In the genomic region with DNA sequence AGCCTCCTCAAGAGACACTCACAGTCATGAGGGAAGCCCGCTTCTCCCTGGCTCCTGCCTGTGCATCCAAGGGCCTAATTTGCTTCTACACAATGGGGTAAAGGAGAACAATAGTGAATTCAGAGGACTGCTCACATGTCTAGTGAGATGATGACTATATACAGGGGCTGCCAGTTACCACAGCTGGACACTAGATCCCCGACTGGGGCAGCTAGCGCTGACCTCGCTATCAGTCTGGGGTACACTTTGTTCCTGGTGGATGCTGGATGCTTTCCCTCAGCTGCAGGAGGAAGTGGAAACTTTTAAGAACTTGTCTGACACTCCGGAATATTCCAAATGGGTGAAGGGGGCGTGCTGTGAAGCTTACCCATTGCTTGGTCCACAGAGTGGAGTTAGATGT, we compare ENCODE assay signal across 11 mouse cellular contexts.
A peak's percentile ranks its signal among the peaks of the same experiment; 100 is the strongest.
DNase-seq lines count a peak whose midpoint lies in the region; ATAC-seq and TF ChIP-seq lines count a peak whose summit lies in the region.
"Had no signal": no experiment of that assay in that cellular context is flagged by ENCODE, and none has a peak within 500 bp of the region (broad histone marks: within the 10 kb centered on the region; RNA-seq: fewer than 3 reads in every experiment).

No protein-coding gene starts in this region.

- no peaks in the 10 kb centered on the region for H3K9me3 ChIP-seq in embryonic facial prominence, embryonic 14.5 days (ENCODE audit: control insufficient read depth, low read length)
- H3K9me3 ChIP-seq in embryonic facial prominence, embryonic 10.5 days: no peaks in the 10 kb centered on the region
- H3K9me3 ChIP-seq in lung, embryonic 16.5 days (ENCODE audit: control insufficient read depth, low read length): no peaks in the 10 kb centered on the region
- no peaks in the 10 kb centered on the region for H3K9me3 ChIP-seq in intestine, postnatal 0 days (ENCODE audit: control insufficient read depth)

- 77% methylated on average over 6 of the region's 6 CpGs for WGBS in embryonic facial prominence, embryonic 14.5 days
- whole genome bisulfite sequencing in embryonic facial prominence, embryonic 10.5 days: 74% methylated on average over 6 of the region's 6 CpGs
- WGBS in lung, embryonic 16.5 days: 73% methylated on average over 6 of the region's 6 CpGs
- 86% methylated on average over 6 of the region's 6 CpGs for WGBS in intestine, postnatal 0 days

- no peak for DNase-seq in embryonic facial prominence, embryonic 14.5 days (ENCODE audit: low spot score)
- DNase-seq in embryonic facial prominence, embryonic 10.5 days (ENCODE audit: low spot score): no peak
- DNase-seq in lung, postnatal 36 days: no peak
- DNase-seq in heart, adult 9 months (ENCODE audit: low spot score in 2 of 2): peak; percentile 32 to 65
- DNase-seq in lung, postnatal 4 days: peak; percentile 12 to 43
- no peak for DNase-seq in urinary bladder, postnatal 4 days (ENCODE audit: low spot score in 2 of 2)
- DNase-seq: thymus, adult 18-20 months had no signal

- no peaks in the 10 kb centered on the region for H3K27me3 ChIP-seq in embryonic facial prominence, embryonic 14.5 days (replicated peaks; ENCODE audit: control insufficient read depth, insufficient read depth, low read length)
- H3K27me3 ChIP-seq in embryonic facial prominence, embryonic 10.5 days (replicated peaks; ENCODE audit: low read depth, poor library complexity, severe bottlenecking): no peaks in the 10 kb centered on the region
- H3K27me3 ChIP-seq in lung, embryonic 16.5 days (ENCODE audit: control insufficient read depth, insufficient read depth, low read depth, low read length): no peaks in the 10 kb centered on the region
- H3K27me3 ChIP-seq in intestine, postnatal 0 days (replicated peaks; ENCODE audit: control insufficient read depth, insufficient read depth, low read length): no peaks in the 10 kb centered on the region

- 0 out of 2 replicates have a peak, but pooled peaks cover 4% of the 10 kb centered on the region for H3K4me1 ChIP-seq in embryonic facial prominence, embryonic 14.5 days (ENCODE audit: control insufficient read depth, insufficient read depth, low read length)
- no peaks in the 10 kb centered on the region for H3K4me1 ChIP-seq in embryonic facial prominence, embryonic 10.5 days
- H3K4me1 ChIP-seq in lung, embryonic 16.5 days (replicated peaks; ENCODE audit: control insufficient read depth, insufficient read depth, low read length): peaks cover 8% of the 10 kb centered on the region
- no peaks in the 10 kb centered on the region for H3K4me1 ChIP-seq in intestine, postnatal 0 days (replicated peaks; ENCODE audit: control insufficient read depth, insufficient read depth, low read length)

- no peak overlapping the region for H3K27ac ChIP-seq in embryonic facial prominence, embryonic 14.5 days (replicated peaks; ENCODE audit: low read depth, low read length)
- H3K27ac ChIP-seq in embryonic facial prominence, embryonic 10.5 days (replicated peaks): no peak overlapping the region
- H3K27ac ChIP-seq in lung, embryonic 16.5 days (ENCODE audit: low read length): no peak overlapping the region
- H3K27ac ChIP-seq in intestine, postnatal 0 days (ENCODE audit: low read depth, low read length): no peak overlapping the region
- H3K27ac ChIP-seq: liver, embryonic 14.5 days had no signal

- no peaks in the 10 kb centered on the region for H3K36me3 ChIP-seq in embryonic facial prominence, embryonic 14.5 days (ENCODE audit: control insufficient read depth, insufficient read depth, low read length)
- H3K36me3 ChIP-seq in embryonic facial prominence, embryonic 10.5 days (replicated peaks): no peaks in the 10 kb centered on the region
- H3K36me3 ChIP-seq in lung, embryonic 16.5 days (ENCODE audit: control insufficient read depth, insufficient read depth, low read length): no peaks in the 10 kb centered on the region
- H3K36me3 ChIP-seq in intestine, postnatal 0 days (ENCODE audit: control insufficient read depth, insufficient read depth): no peaks in the 10 kb centered on the region

- no peak overlapping the region for H3K9ac ChIP-seq in embryonic facial prominence, embryonic 14.5 days (ENCODE audit: low read depth, low read length)
- no peak overlapping the region for H3K9ac ChIP-seq in lung, embryonic 16.5 days (ENCODE audit: low read length)
- H3K9ac ChIP-seq in intestine, postnatal 0 days (ENCODE audit: low read depth, low read length): no peak overlapping the region
- H3K9ac ChIP-seq: liver, embryonic 14.5 days had no signal

- H3K4me2 ChIP-seq in embryonic facial prominence, embryonic 14.5 days (ENCODE audit: low read depth, low read length): no peak overlapping the region
- no peak overlapping the region for H3K4me2 ChIP-seq in lung, embryonic 16.5 days (ENCODE audit: low read depth, low read length)
- no peak overlapping the region for H3K4me2 ChIP-seq in intestine, postnatal 0 days (replicated peaks; ENCODE audit: low read depth)

- no peak overlapping the region for H3K4me3 ChIP-seq in embryonic facial prominence, embryonic 14.5 days (ENCODE audit: low read depth, low read length)
- H3K4me3 ChIP-seq in embryonic facial prominence, embryonic 10.5 days: no peak overlapping the region
- H3K4me3 ChIP-seq in lung, embryonic 16.5 days (ENCODE audit: low read length): no peak overlapping the region
- H3K4me3 ChIP-seq in intestine, postnatal 0 days (ENCODE audit: low read depth, low read length): no peak overlapping the region
- H3K4me3 ChIP-seq: myocyte had no signal

- 0 out of 2 replicates have a peak, but pooled peaks have one; percentile 18 for ATAC-seq in embryonic facial prominence, embryonic 14.5 days (ENCODE audit: low read depth)
- ATAC-seq in lung, embryonic 16.5 days (ENCODE audit: low read depth): peak; percentile 47; the same call in 1 of the 2 replicates
- ATAC-seq in intestine, postnatal 0 days: no peak

- TF ChIP-seq CTCF in intestine, postnatal 0 days (IDR thresholded peaks at IDR 0.05; ENCODE audit: low read depth): no peak

Comparison
In these comparisons a context has a peak if more than half of its experiments do, and no peak if none do; other contexts are left out.
1. DNase-seq: peak in heart, adult 9 months (2 of 2) and lung, postnatal 4 days (2 of 2); none in embryonic facial prominence, embryonic 14.5 days (single experiment), embryonic facial prominence, embryonic 10.5 days (single experiment), lung, postnatal 36 days (single experiment) and urinary bladder, postnatal 4 days (0 of 2).